Mouse (Mus musculus): ENCODE data around the gene H2al1a. TPM values are rescaled to one million over a fixed set of nuclear protein-coding genes. Genes with fewer than 3 reads are reported as not detected.
"Not testable (repeated sequence)": the region's sequence is repeated elsewhere in the genome, so short reads cannot be mapped to it uniquely, and the experiment has no call there.

H2al1a gene
- polyA plus RNA-seq, 1 experiment from 2014 or later: not detected

- not testable (repeated sequence) for H3K9ac ChIP-seq (replicated peaks; ENCODE audit: low read depth, low read length); H3K4me3 ChIP-seq (ENCODE audit: low read depth, low read length); H3K36me3 ChIP-seq (ENCODE audit: control insufficient read depth, insufficient read depth, low read length); H3K27me3 ChIP-seq (ENCODE audit: control insufficient read depth, insufficient read depth, low read length); H3K9me3 ChIP-seq (ENCODE audit: control insufficient read depth, low read length); ATAC-seq (ENCODE audit: low read depth); H3K4me1 ChIP-seq (ENCODE audit: control insufficient read depth, insufficient read depth, low read length); H3K4me2 ChIP-seq (ENCODE audit: low read depth, low read length); H3K27ac ChIP-seq (ENCODE audit: low read depth, low read length)
- WGBS: no CpG with 5 or more reads among the region's 3 CpGs
Measured at GRCm38 (mm10) chrX:11317956-11318355, 18.9 kb downstream of the H2al1a start, which contains the start of gene H2al1g. H2al1g (plus strand) TSS chrX:11318256.

GRCm38 (mm10) chrX:11321192-11321591 lies 22.1 kb downstream of the H2al1a start, which contains the start of gene H2al1h:
H2al1h (plus strand) TSS chrX:11321492.
- not testable (repeated sequence) for H3K4me2 ChIP-seq (ENCODE audit: low read depth, low read length); H3K9ac ChIP-seq (replicated peaks; ENCODE audit: low read depth, low read length); H3K27me3 ChIP-seq (ENCODE audit: control insufficient read depth, insufficient read depth, low read length); H3K36me3 ChIP-seq (ENCODE audit: control insufficient read depth, insufficient read depth, low read length); ATAC-seq (ENCODE audit: low read depth); H3K27ac ChIP-seq (ENCODE audit: low read depth, low read length); H3K4me1 ChIP-seq (ENCODE audit: control insufficient read depth, insufficient read depth, low read length); H3K4me3 ChIP-seq (ENCODE audit: low read depth, low read length); H3K9me3 ChIP-seq (ENCODE audit: control insufficient read depth, low read length)
- no CpG with 5 or more reads among the region's 6 CpGs for WGBS

- not testable (repeated sequence) for H3K9me3 ChIP-seq (ENCODE audit: control insufficient read depth, low read length); H3K36me3 ChIP-seq (ENCODE audit: control insufficient read depth, insufficient read depth, low read length); H3K27ac ChIP-seq (ENCODE audit: low read depth, low read length); H3K9ac ChIP-seq (replicated peaks; ENCODE audit: low read depth, low read length); H3K4me3 ChIP-seq (ENCODE audit: low read depth, low read length); H3K4me1 ChIP-seq (ENCODE audit: control insufficient read depth, insufficient read depth, low read length); ATAC-seq (ENCODE audit: low read depth); H3K4me2 ChIP-seq (ENCODE audit: low read depth, low read length); H3K27me3 ChIP-seq (ENCODE audit: control insufficient read depth, insufficient read depth, low read length)
- WGBS: 100% methylated on average over 2 of the region's 5 CpGs
Measured at GRCm38 (mm10) chrX:11324359-11324758, 25.3 kb downstream of the H2al1a start, which contains the start of gene H2al1i. H2al1i (plus strand) TSS chrX:11324659.

- ATAC-seq (ENCODE audit: low read depth); H3K27ac ChIP-seq (ENCODE audit: low read depth, low read length); H3K4me1 ChIP-seq (ENCODE audit: control insufficient read depth, insufficient read depth, low read length); H3K36me3 ChIP-seq (ENCODE audit: control insufficient read depth, insufficient read depth, low read length); H3K4me2 ChIP-seq (ENCODE audit: low read depth, low read length); H3K27me3 ChIP-seq (ENCODE audit: control insufficient read depth, insufficient read depth, low read length); H3K9ac ChIP-seq (replicated peaks; ENCODE audit: low read depth, low read length); H3K4me3 ChIP-seq (ENCODE audit: low read depth, low read length); H3K9me3 ChIP-seq (ENCODE audit: control insufficient read depth, low read length): not testable (repeated sequence)
- WGBS: 95% methylated on average over 2 of the region's 2 CpGs
Measured at GRCm38 (mm10) chrX:11327522-11327921, 28.5 kb downstream of the H2al1a start, which contains the start of gene H2al1j. H2al1j (plus strand) TSS chrX:11327822.

- Histone ChIP-seq H3K4me2 (ENCODE audit: low read depth, low read length) (no peak overlapping the region), H3K9ac (replicated peaks; ENCODE audit: low read depth, low read length) (no peak overlapping the region), H3K27ac (ENCODE audit: low read depth, low read length) (no peak overlapping the region), H3K36me3 (ENCODE audit: control insufficient read depth, insufficient read depth, low read length) (no peaks in the 10 kb centered on the region), H3K4me1 (ENCODE audit: control insufficient read depth, insufficient read depth, low read length) (no peaks in the 10 kb centered on the region), H3K4me3 (ENCODE audit: low read depth, low read length) (no peak overlapping the region), H3K9me3 (ENCODE audit: control insufficient read depth, low read length) (no peaks in the 10 kb centered on the region), H3K27me3 (ENCODE audit: control insufficient read depth, insufficient read depth, low read length) (no peaks in the 10 kb centered on the region)
- no peak for ATAC-seq (ENCODE audit: low read depth)
- 60% methylated on average over 9 of the region's 9 CpGs for WGBS
Measured at GRCm38 (mm10) chrX:11345762-11346161, 46.7 kb downstream of the H2al1a start.

GRCm38 (mm10) chrX:11346756-11347155 lies 47.7 kb downstream of the H2al1a start:
- 92% methylated on average over 3 of the region's 3 CpGs for WGBS
- Histone ChIP-seq H3K27me3 (ENCODE audit: control insufficient read depth, insufficient read depth, low read length) (no peaks in the 10 kb centered on the region), H3K9ac (replicated peaks; ENCODE audit: low read depth, low read length) (no peak overlapping the region)

More at GRCm38 (mm10) chrX:11346756-11347155, 47.7 kb downstream of the H2al1a start:
- no peaks in the 10 kb centered on the region for H3K4me1 ChIP-seq (ENCODE audit: control insufficient read depth, insufficient read depth, low read length)
- H3K27ac ChIP-seq (ENCODE audit: low read depth, low read length): no peak overlapping the region
- ATAC-seq (ENCODE audit: low read depth): no peak
- no peaks in the 10 kb centered on the region for H3K9me3 ChIP-seq (ENCODE audit: control insufficient read depth, low read length)
- no peak overlapping the region for H3K4me3 ChIP-seq (ENCODE audit: low read depth, low read length)
- no peaks in the 10 kb centered on the region for H3K36me3 ChIP-seq (ENCODE audit: control insufficient read depth, insufficient read depth, low read length)
- H3K4me2 ChIP-seq (ENCODE audit: low read depth, low read length): no peak overlapping the region

Other genes with a start within 250 kb of the H2al1a start
- not detected in 2 replicates for gene H2al1b, start 3.2 kb downstream of the H2al1a start, polyA plus RNA-seq (2014; fragmentation: Nextera tagmentation; extraction: Ambion mirVana)
- gene H2al1c, start 6.4 kb downstream of the H2al1a start, polyA plus RNA-seq (2014; fragmentation: Nextera tagmentation; extraction: Ambion mirVana): not detected in 2 replicates
- not detected in 2 replicates for gene H2al1d, start 9.6 kb downstream of the H2al1a start, polyA plus RNA-seq (2014; fragmentation: Nextera tagmentation; extraction: Ambion mirVana)
- not detected in 2 replicates for gene H2al1e, start 12.7 kb downstream of the H2al1a start, polyA plus RNA-seq (2014; fragmentation: Nextera tagmentation; extraction: Ambion mirVana)
- not detected in 2 replicates for gene H2al1f, start 15.9 kb downstream of the H2al1a start, polyA plus RNA-seq (2014; fragmentation: Nextera tagmentation; extraction: Ambion mirVana)
- not detected in 2 replicates for gene H2al1g, start 19.0 kb downstream of the H2al1a start, polyA plus RNA-seq (2014; fragmentation: Nextera tagmentation; extraction: Ambion mirVana)
- gene H2al1h, start 22.2 kb downstream of the H2al1a start, polyA plus RNA-seq (2014; fragmentation: Nextera tagmentation; extraction: Ambion mirVana): not detected in 2 replicates
- gene H2al1i, start 25.4 kb downstream of the H2al1a start, polyA plus RNA-seq (2014; fragmentation: Nextera tagmentation; extraction: Ambion mirVana): not detected in 2 replicates
- gene H2al1j, start 28.6 kb downstream of the H2al1a start, polyA plus RNA-seq (2014; fragmentation: Nextera tagmentation; extraction: Ambion mirVana): not detected in 2 replicates

All from neural tube, embryonic 14.5 days (tissue).